Mouse (Mus musculus) c-Kit-positive CD71-positive TER-119-negative erythroid progenitor cells, embryonic 14.5 days (primary cell): ENCODE data around the gene Mrpl18.
"Not testable (repeated sequence)": the region's sequence is repeated elsewhere in the genome, so short reads cannot be mapped to it uniquely, and the experiment has no call there.

Source experiments
- DNase-seq: peaks from one replicate; pipeline ENCODE4 v3.0.0-alpha.2; 2013; ENCODE audit warnings: low read depth

Gene Mrpl18

DNA sequence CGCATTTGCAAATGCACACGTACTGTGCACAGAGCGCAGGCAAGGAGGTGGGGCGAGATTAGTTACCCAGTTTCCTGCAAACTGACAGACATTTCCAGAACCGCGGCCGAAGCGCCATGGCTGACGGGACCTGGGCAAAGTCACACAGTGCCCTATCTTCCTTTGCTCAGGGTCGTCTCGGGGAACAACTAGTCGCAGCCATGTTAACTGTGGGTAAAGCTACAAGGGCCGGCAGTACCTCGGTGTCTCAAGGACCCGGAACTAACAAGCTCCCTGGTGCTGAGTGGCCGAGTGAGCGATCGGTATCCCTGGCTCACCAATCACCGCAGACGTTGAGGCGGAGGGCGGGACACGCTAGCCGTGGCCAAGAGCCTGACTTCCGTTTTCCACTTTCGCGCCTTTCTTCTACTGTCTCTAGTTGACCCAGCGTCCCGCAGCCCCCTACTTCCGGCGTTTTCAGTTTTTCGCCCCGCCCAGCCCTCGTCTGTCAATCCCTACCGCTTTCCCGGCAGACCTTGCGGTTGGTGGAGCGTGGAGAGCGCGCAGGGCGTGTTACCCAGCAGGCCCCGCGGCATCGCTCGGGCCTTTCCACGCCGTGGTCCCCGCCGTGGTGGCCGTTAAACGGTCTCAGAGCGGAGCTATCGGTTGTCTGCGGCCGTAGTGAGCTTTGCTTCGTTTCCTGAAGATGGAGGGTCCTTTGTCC, at the start of gene Mrpl18:
Gene Mrpl18 (minus strand): TSS at position 465 of the 703 bp plus-strand sequence.
- peak; percentile 99 for DNase-seq

GRCm38 (mm10) chr17:12963476-12963875, 47.3 kb upstream of the Mrpl18 start:
- no peak for DNase-seq

DNA sequence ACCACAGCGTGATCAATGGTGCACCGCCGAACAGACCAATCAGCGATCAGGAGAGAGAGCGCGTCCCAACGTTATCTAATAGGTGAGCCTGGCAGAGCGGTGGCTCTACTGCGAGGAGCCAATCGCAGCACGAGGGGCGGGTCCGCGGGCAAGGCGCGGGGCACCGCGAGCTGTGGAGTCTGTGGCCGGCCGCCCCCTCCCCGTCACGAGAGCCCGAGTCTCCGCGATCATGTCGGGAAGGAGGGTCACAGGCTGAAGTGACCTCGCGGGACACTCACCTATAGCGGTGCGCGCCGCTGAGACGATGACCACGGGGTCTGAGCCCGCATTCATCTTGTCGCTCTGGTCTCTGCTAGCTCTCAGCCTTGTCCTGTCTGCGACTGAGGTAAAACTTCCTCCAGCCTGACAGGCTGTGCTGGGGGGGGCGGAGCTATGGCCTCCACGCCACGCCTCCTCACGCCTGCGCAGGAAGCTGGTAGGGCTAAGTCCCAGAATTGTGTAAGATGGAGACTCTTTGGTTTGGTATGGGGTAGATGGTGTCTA, 44.3 kb upstream of the Mrpl18 start, which contains the start of gene Acat2:
Gene Acat2 (minus strand): TSS at position 417 of the 543 bp plus-strand sequence.
- DNase-seq, result peak; percentile 91

GRCm38 (mm10) chr17:12959377-12959776, 43.2 kb upstream of the Mrpl18 start:
- not testable (repeated sequence) for DNase-seq

- no peak for DNase-seq
Measured at GRCm38 (mm10) chr17:12956664-12957063, 40.5 kb upstream of the Mrpl18 start.

GRCm38 (mm10) chr17:12949669-12950068, 33.5 kb upstream of the Mrpl18 start:
- DNase-seq, result no peak

- DNase-seq, result no peak
Measured at GRCm38 (mm10) chr17:12942459-12943162, 26.5 kb upstream of the Mrpl18 start.

GRCm38 (mm10) chr17:12941543-12942260, 25.6 kb upstream of the Mrpl18 start:
- no peak for DNase-seq

GRCm38 (mm10) chr17:12940151-12940805, 24.1 kb upstream of the Mrpl18 start, which contains the start of gene Acat3:
Gene Acat3 (minus strand): TSS chr17:12940600.
- DNase-seq, result no peak

GRCm38 (mm10) chr17:12939377-12940148, 23.4 kb upstream of the Mrpl18 start:
- not testable (repeated sequence) for DNase-seq

DNA sequence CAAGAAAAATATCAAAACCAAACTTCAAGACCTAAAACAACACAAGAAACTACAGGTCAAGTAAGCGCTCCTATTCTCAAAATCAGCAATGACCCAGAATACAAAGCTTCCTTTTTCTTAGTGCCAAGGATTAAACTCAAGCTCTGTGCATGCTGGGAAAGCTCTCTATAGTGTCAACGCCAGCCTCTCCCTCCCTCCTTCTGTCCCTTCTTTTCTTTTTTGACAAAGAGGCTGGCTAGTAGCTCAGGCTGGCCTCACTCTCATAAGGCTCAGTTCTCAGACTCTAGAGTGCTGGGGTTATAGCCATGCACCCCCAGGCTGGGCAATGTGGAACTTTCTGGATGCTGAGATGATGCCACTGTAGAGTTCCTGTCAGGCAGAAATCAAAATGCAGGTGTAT, 21.9 kb upstream of the Mrpl18 start:
- no peak for DNase-seq

DNA sequence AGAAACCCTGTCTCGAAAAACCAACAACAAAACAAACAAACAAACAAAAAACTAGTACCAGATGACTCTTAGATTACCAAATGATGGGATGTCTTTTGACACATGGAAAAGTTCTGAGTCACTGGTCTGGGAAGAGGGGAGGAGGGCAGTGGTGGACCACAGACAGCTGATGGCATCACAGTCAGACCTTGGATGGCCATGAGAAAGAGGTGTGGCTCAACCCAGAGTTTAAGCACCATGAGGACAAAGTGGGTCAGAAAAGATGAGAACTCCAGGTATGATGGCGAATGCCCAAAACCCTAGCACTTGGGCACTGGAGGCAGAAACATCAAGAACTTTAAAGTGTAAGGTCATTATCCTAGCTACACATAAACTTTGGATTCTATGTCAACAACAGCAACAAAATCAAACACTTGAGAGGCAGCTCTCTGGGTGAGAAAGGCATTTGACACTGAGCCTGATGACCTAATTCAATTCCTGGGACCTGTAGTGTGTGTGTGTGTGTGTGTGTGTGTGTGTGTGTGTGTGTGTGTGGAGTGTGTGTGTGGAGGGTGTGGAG, 21.3 kb upstream of the Mrpl18 start:
- no peak for DNase-seq

DNA sequence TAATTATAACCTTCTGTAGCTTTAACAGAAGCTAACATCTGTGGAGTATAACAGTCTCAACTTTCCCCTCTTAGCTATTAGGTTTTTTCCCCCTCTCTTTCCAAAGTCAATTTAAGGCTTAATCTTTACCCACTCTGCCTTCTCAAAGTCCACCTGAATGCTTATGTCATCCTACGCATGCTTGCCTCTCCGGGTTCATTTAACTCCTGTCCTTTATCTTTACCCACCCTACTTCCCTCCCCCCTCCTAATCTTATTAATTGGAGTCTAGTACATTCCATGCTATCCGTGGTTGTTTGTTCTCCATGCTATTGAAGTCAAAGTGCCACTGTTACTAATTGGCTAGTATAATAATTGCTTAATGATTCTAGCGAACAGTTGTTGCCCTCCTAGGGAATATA, 19.6 kb upstream of the Mrpl18 start:
- no peak for DNase-seq

- DNase-seq, result not testable (repeated sequence)
Measured at GRCm38 (mm10) chr17:12931576-12931975, 15.4 kb upstream of the Mrpl18 start.

DNA sequence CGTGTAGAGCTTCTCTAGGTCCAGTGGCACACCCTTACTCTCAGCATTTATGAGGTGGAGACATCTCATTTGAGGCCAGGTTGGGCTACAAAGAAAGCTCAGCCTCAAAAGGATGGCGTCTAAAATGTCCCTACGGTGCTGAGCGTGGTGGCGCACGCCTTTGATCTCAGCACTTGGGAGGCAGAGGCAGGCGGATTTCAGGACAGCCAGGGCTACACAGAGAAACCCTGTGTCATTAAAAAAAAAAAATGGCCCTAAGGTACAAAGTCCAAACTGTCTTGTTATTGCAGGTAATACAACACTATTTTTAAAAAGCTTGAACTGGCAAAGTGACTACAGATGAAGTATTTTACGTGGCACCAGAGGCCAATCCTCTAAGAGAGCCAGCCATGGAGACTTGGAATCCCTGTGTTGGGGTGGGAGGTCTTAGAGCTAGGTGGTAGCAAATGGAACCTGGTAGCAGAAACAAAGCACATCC, 9.6 kb upstream of the Mrpl18 start:
- no peak for DNase-seq

DNA sequence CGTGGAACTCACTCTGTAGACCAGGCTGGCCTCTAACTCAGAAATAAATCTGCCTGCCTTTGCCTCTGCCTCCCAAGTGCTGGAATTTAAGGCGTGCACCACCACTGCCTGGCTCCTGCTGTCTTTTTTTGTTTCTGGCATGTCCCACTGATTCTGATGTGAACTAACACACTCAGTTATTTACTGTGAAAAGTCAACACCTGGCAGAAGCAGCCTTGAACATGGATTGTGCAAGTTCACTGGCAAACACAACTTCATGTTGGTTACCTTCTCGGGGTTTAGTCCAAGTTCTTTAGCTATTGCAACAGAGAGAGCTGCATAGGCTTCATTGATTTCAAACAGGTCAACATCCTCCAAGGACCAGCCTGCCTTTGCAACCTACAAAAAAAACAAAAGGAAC, 8.9 kb upstream of the Mrpl18 start:
- DNase-seq, result no peak

DNA sequence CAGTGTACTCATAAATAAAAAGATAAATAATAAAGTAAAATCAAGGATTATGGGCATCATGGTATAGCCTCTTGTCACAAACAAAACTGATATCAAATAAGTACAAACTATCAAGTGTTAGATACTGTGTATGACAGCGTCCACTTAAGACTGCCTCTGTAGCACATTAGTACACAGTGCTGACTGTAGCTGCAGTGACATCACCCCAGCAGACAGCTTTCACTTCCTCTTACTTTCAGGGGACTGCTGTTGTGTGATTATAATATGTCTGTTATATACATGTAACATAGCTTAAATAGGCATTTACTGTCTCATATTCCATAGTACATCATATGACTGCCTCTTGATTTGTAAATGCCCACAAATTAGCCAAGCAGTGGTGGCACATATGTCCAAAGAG, 4.9 kb upstream of the Mrpl18 start:
- no peak for DNase-seq

GRCm38 (mm10) chr17:12916588-12917380, 639 bp upstream of the Mrpl18 start:
- DNase-seq, result peak; percentile 78

GRCm38 (mm10) chr17:12915488-12915880, 661 bp downstream of the Mrpl18 start, which contains the start of gene Tcp1:
Gene Tcp1 (plus strand): TSS chr17:12915701.
- DNase-seq, result peak; percentile 19

- DNase-seq, result no peak
Measured at GRCm38 (mm10) chr17:12910391-12910790, 5.8 kb downstream of the Mrpl18 start.
